Mouse (Mus musculus) olfactory bulb, adult 2 months (tissue): ENCODE data around the gene Rnf25.

ENCODE experiments used
- CTCF ChIP-seq: fragments of 200-500 bp; IDR thresholded peaks from 2 replicates; pipeline ENCODE4 v1.5.1; 2012; ENCODE audit warnings: low read depth, mild to moderate bottlenecking, low read length, moderate library complexity; ENCODE audit not compliant: insufficient read depth
- POLR2A ChIP-seq: fragments of 200-500 bp; IDR thresholded peaks from 2 replicates; pipeline ENCODE4 v1.6.1; 2012; ENCODE audit warnings: mild to moderate bottlenecking, low read depth, low read length, moderate library complexity; ENCODE audit not compliant: insufficient read depth

- TF ChIP-seq CTCF (no peak), POLR2A (no peak)
These were observed 57.0 kb downstream of the Rnf25 start, which contains the start of gene Usp37 for GRCm38 (mm10) chr1:74544184-74544583.
